Mouse (Mus musculus): ENCODE data around the gene Lcorl. TPM values are rescaled to one million over a fixed set of nuclear protein-coding genes. Genes with fewer than 3 reads are reported as not detected.

Lcorl gene
- polyA plus RNA-seq, 1 experiment from 2014 or later: 60.9 TPM

- H3K9me3 ChIP-seq (replicated peaks; ENCODE audit: control insufficient read depth, low read length, poor library complexity, severe bottlenecking): no peaks in the 10 kb centered on the region
- H3K9ac ChIP-seq (ENCODE audit: low read depth, low read length): no peak overlapping the region
- no peak overlapping the region for H3K27ac ChIP-seq (ENCODE audit: low read length)
- 92% methylated on average over 1 of the region's 1 CpGs for WGBS
- no peaks in the 10 kb centered on the region for H3K36me3 ChIP-seq (ENCODE audit: control insufficient read depth, insufficient read depth, low read length)
- no peak overlapping the region for H3K4me3 ChIP-seq (ENCODE audit: low read depth, low read length)
- peak; percentile 39; the same call in 1 of the 2 replicates for ATAC-seq
- H3K4me2 ChIP-seq (ENCODE audit: low read length): no peak overlapping the region
- no peaks in the 10 kb centered on the region for H3K27me3 ChIP-seq (ENCODE audit: control insufficient read depth, insufficient read depth, low read depth, low read length)
- H3K4me1 ChIP-seq (ENCODE audit: control insufficient read depth, insufficient read depth, low read length): no peaks in the 10 kb centered on the region
Measured at GRCm38 (mm10) chr5:45737911-45738310, 119.5 kb downstream of the Lcorl start.

- no peaks in the 10 kb centered on the region for H3K9me3 ChIP-seq (replicated peaks; ENCODE audit: control insufficient read depth, low read length, poor library complexity, severe bottlenecking)
- H3K4me3 ChIP-seq (ENCODE audit: low read depth, low read length): no peak overlapping the region
- 89% methylated on average over 2 of the region's 2 CpGs for WGBS
- H3K36me3 ChIP-seq (ENCODE audit: control insufficient read depth, insufficient read depth, low read length): no peaks in the 10 kb centered on the region
- no peaks in the 10 kb centered on the region for H3K27me3 ChIP-seq (ENCODE audit: control insufficient read depth, insufficient read depth, low read depth, low read length)
- no peak overlapping the region for H3K4me2 ChIP-seq (ENCODE audit: low read length)
- H3K27ac ChIP-seq (ENCODE audit: low read length): no peak overlapping the region
- H3K9ac ChIP-seq (ENCODE audit: low read depth, low read length): no peak overlapping the region
- no peak for ATAC-seq
- H3K4me1 ChIP-seq (ENCODE audit: control insufficient read depth, insufficient read depth, low read length): no peaks in the 10 kb centered on the region
Measured at GRCm38 (mm10) chr5:45733751-45734150, 123.7 kb downstream of the Lcorl start.

DNA sequence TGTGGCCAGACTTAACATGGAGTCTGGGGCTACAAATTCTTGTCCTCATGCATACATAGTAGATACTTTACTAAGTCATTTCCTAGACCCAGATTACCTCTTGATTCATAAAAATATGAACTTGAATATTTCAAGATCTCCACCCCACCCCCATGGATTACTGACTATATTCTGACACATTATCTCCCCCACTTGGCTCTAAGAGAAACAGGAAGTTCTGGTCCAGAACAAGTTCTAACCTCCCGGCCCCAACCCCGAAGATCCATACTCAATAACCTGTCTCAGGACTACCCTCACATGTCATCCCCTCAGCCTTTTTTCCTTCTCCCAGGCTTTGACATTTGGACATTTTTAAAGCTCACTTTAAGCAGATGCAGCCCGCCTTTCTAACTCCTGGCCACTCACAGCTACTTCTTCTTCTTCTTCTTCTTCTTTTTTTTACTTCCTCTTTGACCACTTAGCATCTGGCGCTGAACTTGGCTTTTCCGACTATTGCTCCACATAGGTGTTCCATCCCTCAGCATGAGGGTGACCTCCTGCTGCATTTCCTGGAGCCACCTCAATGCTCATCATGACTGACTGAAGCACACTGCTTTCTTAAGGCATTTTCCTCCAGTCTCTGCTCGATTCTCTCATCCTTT, 138.4 kb downstream of the Lcorl start:
- no peaks in the 10 kb centered on the region for H3K36me3 ChIP-seq (ENCODE audit: control insufficient read depth, insufficient read depth, low read length)
- H3K27ac ChIP-seq (ENCODE audit: low read length): no peak overlapping the region
- no peak overlapping the region for H3K9ac ChIP-seq (ENCODE audit: low read depth, low read length)
- H3K27me3 ChIP-seq (ENCODE audit: control insufficient read depth, insufficient read depth, low read depth, low read length): no peaks in the 10 kb centered on the region
- H3K4me3 ChIP-seq (ENCODE audit: low read depth, low read length): no peak overlapping the region
- ATAC-seq: no peak
- H3K9me3 ChIP-seq (replicated peaks; ENCODE audit: control insufficient read depth, low read length, poor library complexity, severe bottlenecking): no peaks in the 10 kb centered on the region
- H3K4me2 ChIP-seq (ENCODE audit: low read length): no peak overlapping the region
- H3K4me1 ChIP-seq (ENCODE audit: control insufficient read depth, insufficient read depth, low read length): no peaks in the 10 kb centered on the region
- WGBS: 96% methylated on average over 6 of the region's 6 CpGs

- Histone ChIP-seq H3K4me3 (ENCODE audit: low read depth, low read length) (no peak overlapping the region), H3K4me2 (ENCODE audit: low read length) (no peak overlapping the region), H3K36me3 (ENCODE audit: control insufficient read depth, insufficient read depth, low read length) (no peaks in the 10 kb centered on the region; the same call in 1 of the 2 replicates), H3K9ac (ENCODE audit: low read depth, low read length) (no peak overlapping the region), H3K9me3 (replicated peaks; ENCODE audit: control insufficient read depth, low read length, poor library complexity, severe bottlenecking) (no peaks in the 10 kb centered on the region), H3K27ac (ENCODE audit: low read length) (no peak overlapping the region), H3K4me1 (ENCODE audit: control insufficient read depth, insufficient read depth, low read length) (no peaks in the 10 kb centered on the region), H3K27me3 (ENCODE audit: control insufficient read depth, insufficient read depth, low read depth, low read length) (no peaks in the 10 kb centered on the region)
- no peak for ATAC-seq
- WGBS: 93% methylated on average over 2 of the region's 2 CpGs
Measured at GRCm38 (mm10) chr5:45709653-45710052, 147.8 kb downstream of the Lcorl start.

DNA sequence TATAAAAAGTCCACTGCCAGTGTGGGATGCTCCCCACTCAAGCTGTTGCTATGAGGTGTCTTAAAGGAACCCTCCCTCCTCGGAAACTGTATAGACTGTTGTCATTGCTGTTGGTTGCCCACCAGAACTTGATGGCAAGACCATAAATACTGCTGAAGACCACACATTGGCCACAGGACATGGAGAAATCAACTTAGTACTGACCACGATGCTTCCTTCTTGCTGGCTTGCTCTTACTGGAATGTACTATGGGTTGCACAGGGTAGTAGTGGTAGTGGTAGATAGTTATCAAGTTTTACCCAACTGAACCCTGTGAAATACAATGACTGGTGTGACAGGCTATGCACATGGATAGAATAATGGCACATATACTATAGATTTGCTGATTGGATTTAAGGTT, 150.6 kb downstream of the Lcorl start:
- Histone ChIP-seq H3K27me3 (ENCODE audit: control insufficient read depth, insufficient read depth, low read depth, low read length) (no peaks in the 10 kb centered on the region), H3K27ac (ENCODE audit: low read length) (no peak overlapping the region), H3K4me2 (ENCODE audit: low read length) (no peak overlapping the region), H3K36me3 (ENCODE audit: control insufficient read depth, insufficient read depth, low read length) (no peaks in the 10 kb centered on the region; the same call in 1 of the 2 replicates), H3K4me3 (ENCODE audit: low read depth, low read length) (no peak overlapping the region), H3K9ac (ENCODE audit: low read depth, low read length) (no peak overlapping the region), H3K9me3 (replicated peaks; ENCODE audit: control insufficient read depth, low read length, poor library complexity, severe bottlenecking) (no peaks in the 10 kb centered on the region), H3K4me1 (ENCODE audit: control insufficient read depth, insufficient read depth, low read length) (no peaks in the 10 kb centered on the region)
- no peak for ATAC-seq
- 93% methylated on average over 2 of the region's 2 CpGs for WGBS

DNA sequence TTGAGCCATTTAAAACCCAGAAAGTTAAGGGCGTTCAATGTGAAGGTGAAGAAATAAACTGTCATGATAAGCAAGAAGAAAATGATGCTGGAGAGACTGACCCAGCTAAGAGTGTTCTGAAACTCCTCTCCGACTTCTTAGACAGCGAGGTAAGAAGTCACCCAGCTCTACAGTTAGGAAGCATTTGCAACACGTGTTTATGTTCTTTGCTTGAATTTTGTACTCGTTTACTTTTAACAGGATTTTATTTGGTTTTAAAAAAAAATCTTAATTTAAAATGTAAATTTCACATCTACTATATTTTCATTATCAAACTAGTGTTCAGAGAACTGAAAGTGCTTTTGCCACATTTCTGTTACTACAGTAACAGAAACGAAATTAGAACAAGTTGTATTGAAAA, 165.7 kb downstream of the Lcorl start:
- H3K27ac ChIP-seq (ENCODE audit: low read length): no peak overlapping the region

DNA sequence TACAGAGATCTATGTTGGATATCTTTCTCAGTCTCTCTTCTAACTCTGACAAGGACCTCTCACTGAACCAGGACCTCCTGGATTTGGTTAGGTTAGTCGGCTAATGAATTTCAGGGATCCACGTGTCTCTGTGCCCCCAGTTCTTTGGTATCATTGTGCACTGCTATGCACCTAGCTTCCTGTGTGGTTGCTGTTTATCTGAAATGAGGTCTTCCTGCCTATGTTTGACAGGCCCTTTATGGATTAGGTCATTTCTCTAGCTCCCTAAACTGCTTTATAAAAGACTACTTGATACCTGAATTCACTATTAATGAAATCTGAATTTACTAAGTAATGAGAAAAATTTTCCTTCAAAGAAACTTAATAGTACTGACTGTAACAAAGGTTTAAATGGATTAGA, 166.6 kb downstream of the Lcorl start:
- ATAC-seq: no peak
- Histone ChIP-seq H3K4me2 (ENCODE audit: low read length) (no peak overlapping the region), H3K9me3 (replicated peaks; ENCODE audit: control insufficient read depth, low read length, poor library complexity, severe bottlenecking) (no peaks in the 10 kb centered on the region), H3K4me3 (ENCODE audit: low read depth, low read length) (no peak overlapping the region), H3K36me3 (ENCODE audit: control insufficient read depth, insufficient read depth, low read length) (no peaks in the 10 kb centered on the region), H3K27me3 (ENCODE audit: control insufficient read depth, insufficient read depth, low read depth, low read length) (no peaks in the 10 kb centered on the region), H3K4me1 (ENCODE audit: control insufficient read depth, insufficient read depth, low read length) (no peaks in the 10 kb centered on the region), H3K27ac (ENCODE audit: low read length) (no peak overlapping the region), H3K9ac (ENCODE audit: low read depth, low read length) (no peak overlapping the region)
- WGBS: 90% methylated on average over 2 of the region's 2 CpGs

More for the DNA sequence above, 165.7 kb downstream of the Lcorl start:
- Histone ChIP-seq H3K4me1 (ENCODE audit: control insufficient read depth, insufficient read depth, low read length) (no peaks in the 10 kb centered on the region), H3K36me3 (ENCODE audit: control insufficient read depth, insufficient read depth, low read length) (no peaks in the 10 kb centered on the region), H3K9ac (ENCODE audit: low read depth, low read length) (no peak overlapping the region), H3K9me3 (replicated peaks; ENCODE audit: control insufficient read depth, low read length, poor library complexity, severe bottlenecking) (no peaks in the 10 kb centered on the region), H3K27me3 (ENCODE audit: control insufficient read depth, insufficient read depth, low read depth, low read length) (no peaks in the 10 kb centered on the region), H3K4me2 (ENCODE audit: low read length) (no peak overlapping the region), H3K4me3 (ENCODE audit: low read depth, low read length) (no peak overlapping the region)
- ATAC-seq: no peak
- 92% methylated on average over 6 of the region's 6 CpGs for WGBS

GRCm38 (mm10) chr5:45689152-45689551, 168.3 kb downstream of the Lcorl start:
- H3K27ac ChIP-seq (ENCODE audit: low read length): no peak overlapping the region
- no peak for ATAC-seq
- no peak overlapping the region for H3K4me3 ChIP-seq (ENCODE audit: low read depth, low read length)
- H3K9ac ChIP-seq (ENCODE audit: low read depth, low read length): no peak overlapping the region
- no peaks in the 10 kb centered on the region for H3K4me1 ChIP-seq (ENCODE audit: control insufficient read depth, insufficient read depth, low read length)
- no peaks in the 10 kb centered on the region for H3K9me3 ChIP-seq (replicated peaks; ENCODE audit: control insufficient read depth, low read length, poor library complexity, severe bottlenecking)
- no peak overlapping the region for H3K4me2 ChIP-seq (ENCODE audit: low read length)
- no peaks in the 10 kb centered on the region for H3K27me3 ChIP-seq (ENCODE audit: control insufficient read depth, insufficient read depth, low read depth, low read length)
- WGBS: 86% methylated on average over 4 of the region's 4 CpGs
- H3K36me3 ChIP-seq (ENCODE audit: control insufficient read depth, insufficient read depth, low read length): no peaks in the 10 kb centered on the region

- WGBS: 96% methylated on average over 3 of the region's 3 CpGs
Measured at GRCm38 (mm10) chr5:45686223-45686622, 171.2 kb downstream of the Lcorl start.

More at GRCm38 (mm10) chr5:45686223-45686622, 171.2 kb downstream of the Lcorl start:
- no peaks in the 10 kb centered on the region for H3K36me3 ChIP-seq (ENCODE audit: control insufficient read depth, insufficient read depth, low read length)
- no peak overlapping the region for H3K9ac ChIP-seq (ENCODE audit: low read depth, low read length)
- no peaks in the 10 kb centered on the region for H3K9me3 ChIP-seq (replicated peaks; ENCODE audit: control insufficient read depth, low read length, poor library complexity, severe bottlenecking)
- H3K4me2 ChIP-seq (ENCODE audit: low read length): no peak overlapping the region
- ATAC-seq: no peak
- no peak overlapping the region for H3K4me3 ChIP-seq (ENCODE audit: low read depth, low read length)
- no peaks in the 10 kb centered on the region for H3K27me3 ChIP-seq (ENCODE audit: control insufficient read depth, insufficient read depth, low read depth, low read length)
- no peak overlapping the region for H3K27ac ChIP-seq (ENCODE audit: low read length)
- H3K4me1 ChIP-seq (ENCODE audit: control insufficient read depth, insufficient read depth, low read length): no peaks in the 10 kb centered on the region
